Mouse (Mus musculus) stomach, embryonic 14.5 days (tissue): Measurements from ENCODE around the gene Nav2. TPM values are rescaled to one million over a fixed set of nuclear protein-coding genes. Genes with fewer than 3 reads are reported as not detected.

Source experiments
- ATAC-seq: fragments of 200-750 bp; cut with Nextera tagmentation; 2 replicates; pipeline ENCODE4 v1.8.0; 2017; ENCODE audit warnings: low read depth, moderate TSS enrichment; ENCODE audit not compliant: insufficient number of reproducible peaks, insufficient read depth, low FRiP score
- H3K27ac ChIP-seq: fragments of 300-500 bp; sonication (generic); 2 replicates; pipeline ENCODE4 v1.5.1; 2014; ENCODE audit warnings: mild to moderate bottlenecking, low read length, moderate library complexity, mixed read lengths
- H3K27me3 ChIP-seq: fragments of 300-500 bp; sonication (generic); 2 replicates; pipeline ENCODE4 v1.6.1; 2014; ENCODE audit warnings: low read length, control low read depth, mixed read lengths; ENCODE audit not compliant: control insufficient read depth, insufficient read depth
- H3K36me3 ChIP-seq: fragments of 300-500 bp; sonication (generic); 2 replicates; pipeline ENCODE4 v1.6.1; 2014; ENCODE audit warnings: mild to moderate bottlenecking, control low read depth, low read length, moderate library complexity, mixed read lengths; ENCODE audit not compliant: control insufficient read depth, insufficient read depth
- H3K4me1 ChIP-seq: fragments of 300-500 bp; sonication (generic); 2 replicates; pipeline ENCODE4 v1.6.1; 2014; ENCODE audit warnings: low read length, control low read depth, mixed read lengths; ENCODE audit not compliant: control insufficient read depth, insufficient read depth
- H3K4me2 ChIP-seq: fragments of 300-500 bp; sonication (generic); replicated peaks from 2 replicates; pipeline ENCODE4 v1.6.1; 2014; ENCODE audit warnings: low read depth, low read length, control low read depth
- H3K4me3 ChIP-seq: fragments of 300-500 bp; sonication (generic); 2 replicates; pipeline ENCODE4 v1.5.1; 2014; ENCODE audit warnings: low read depth, low read length, control low read depth
- H3K9ac ChIP-seq: fragments of 300-500 bp; sonication (generic); replicated peaks from 2 replicates; pipeline ENCODE4 v1.6.1; 2014; ENCODE audit warnings: low read depth, mild to moderate bottlenecking, control low read depth, low read length, moderate library complexity, mixed read lengths
- H3K9me3 ChIP-seq: fragments of 300-500 bp; sonication (generic); 2 replicates; pipeline ENCODE4 v1.6.1; 2016; ENCODE audit warnings: low read depth, low read length, control low read depth; ENCODE audit not compliant: control insufficient read depth
- WGBS: fragments of 180-500 bp; shearing (Covaris S2); extraction: QIAGEN DNeasy Blood & Tissue Kit; methylation state at CpG from one replicate; pipeline ENCODE4 v1.1.7; 2014; 5-methylcytosine and 5-hydroxymethylcytosine counted together
- polyA plus RNA-seq: library from polyadenylated mRNA; unstranded; fragments of >200 nt; fragmentation: Nextera tagmentation; extraction: Ambion mirVana; gene quantifications from 2 replicates; pipeline ENCODE4 v1.2.1, GENCODE M21; 2014

Gene Nav2
- polyA plus RNA-seq, 1 experiment from 2014 or later, result 41.1 TPM

DNA sequence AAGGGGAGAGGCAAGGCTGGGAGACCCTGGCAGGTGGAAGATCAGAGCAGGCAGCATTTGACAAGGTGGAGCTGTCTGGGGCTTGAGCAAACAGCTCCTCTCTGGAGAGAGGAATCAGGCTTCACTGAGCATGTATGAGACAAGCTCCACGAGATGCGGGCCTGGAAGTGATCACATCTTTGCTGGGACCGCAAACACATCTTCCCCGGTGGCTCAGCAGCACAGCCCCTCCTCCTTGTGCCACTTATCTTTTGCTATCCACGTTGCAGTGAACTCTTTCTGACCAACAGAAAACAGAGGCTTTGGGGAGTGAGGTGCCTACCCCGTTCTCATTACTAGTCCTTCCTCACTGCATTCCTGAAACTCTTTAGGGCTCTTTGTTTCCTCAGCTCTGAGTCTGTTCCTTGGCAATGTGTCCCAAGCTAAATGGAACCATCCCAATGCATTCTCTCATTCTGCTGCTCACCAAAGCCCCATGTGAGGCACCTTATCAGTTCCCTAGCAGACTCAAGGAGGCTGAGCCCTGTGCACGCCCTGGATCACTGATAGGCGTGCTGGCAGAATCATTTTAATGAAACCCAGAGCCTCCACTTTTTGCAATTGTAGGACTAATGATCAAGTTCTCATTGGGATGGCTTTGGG is 83.5 kb downstream of the Nav2 start:
- H3K36me3 ChIP-seq, result no peaks in the 10 kb centered on the region
- no peak overlapping the region for H3K27ac ChIP-seq
- no peaks in the 10 kb centered on the region for H3K9me3 ChIP-seq
- peak; percentile 65; the same call in 1 of the 2 replicates for ATAC-seq
- H3K4me1 ChIP-seq, result 0 out of 2 replicates have a peak, but pooled peaks cover 5% of the 10 kb centered on the region
- H3K4me2 ChIP-seq, result no peak overlapping the region
- H3K27me3 ChIP-seq, result no peaks in the 10 kb centered on the region
- 18% methylated on average over 8 of the region's 8 CpGs for WGBS
- H3K4me3 ChIP-seq, result no peak overlapping the region
- H3K9ac ChIP-seq, result no peak overlapping the region

GRCm38 (mm10) chr7:48995171-48995570 is 86.7 kb downstream of the Nav2 start:
- ATAC-seq, result no peak
- H3K9ac ChIP-seq, result no peak overlapping the region
- H3K36me3 ChIP-seq, result no peaks in the 10 kb centered on the region
- H3K4me3 ChIP-seq, result no peak overlapping the region
- H3K4me1 ChIP-seq, result 0 out of 2 replicates have a peak, but pooled peaks cover 5% of the 10 kb centered on the region
- H3K27me3 ChIP-seq, result no peaks in the 10 kb centered on the region
- H3K4me2 ChIP-seq, result no peak overlapping the region
- no peaks in the 10 kb centered on the region for H3K9me3 ChIP-seq
- no peak overlapping the region for H3K27ac ChIP-seq
- WGBS, result 11% methylated on average over 13 of the region's 13 CpGs

GRCm38 (mm10) chr7:48995701-48996100 is 87.2 kb downstream of the Nav2 start:
- WGBS, result 77% methylated on average over 8 of the region's 8 CpGs
- Histone ChIP-seq H3K27ac (no peak overlapping the region), H3K4me3 (no peak overlapping the region), H3K27me3 (no peaks in the 10 kb centered on the region), H3K9ac (no peak overlapping the region), H3K9me3 (no peaks in the 10 kb centered on the region), H3K36me3 (no peaks in the 10 kb centered on the region), H3K4me1 (0 out of 2 replicates have a peak, but pooled peaks cover 5% of the 10 kb centered on the region), H3K4me2 (no peak overlapping the region)
- no peak for ATAC-seq

DNA sequence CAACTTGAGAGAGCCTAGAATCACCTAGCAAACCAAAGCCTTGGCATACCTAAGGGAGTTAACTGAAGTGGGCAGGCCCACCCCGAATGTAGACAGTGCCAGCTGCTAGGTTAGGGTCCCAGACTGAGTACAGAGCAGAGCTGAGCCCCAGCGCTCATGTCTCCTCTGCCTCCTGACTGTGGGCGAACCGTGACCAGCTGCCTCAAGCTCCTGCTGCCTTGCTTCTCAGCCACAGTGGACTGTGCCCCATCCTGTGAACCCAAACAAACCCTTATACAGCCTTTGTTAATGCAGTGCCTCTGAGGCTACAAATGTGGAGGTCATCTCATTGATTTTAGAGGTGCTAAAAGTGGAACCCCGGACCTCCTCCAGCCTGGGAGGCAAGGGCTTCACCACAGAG is 88.3 kb downstream of the Nav2 start:
- 69% methylated on average over 5 of the region's 5 CpGs for WGBS
- H3K36me3 ChIP-seq, result no peaks in the 10 kb centered on the region
- 0 out of 2 replicates have a peak, but pooled peaks cover 5% of the 10 kb centered on the region for H3K4me1 ChIP-seq
- H3K27ac ChIP-seq, result no peak overlapping the region
- H3K27me3 ChIP-seq, result no peaks in the 10 kb centered on the region
- ATAC-seq, result no peak
- no peak overlapping the region for H3K4me2 ChIP-seq
- H3K9me3 ChIP-seq, result no peaks in the 10 kb centered on the region
- H3K4me3 ChIP-seq, result no peak overlapping the region
- H3K9ac ChIP-seq, result no peak overlapping the region

GRCm38 (mm10) chr7:48998097-48998496 is 89.6 kb downstream of the Nav2 start:
- H3K4me3 ChIP-seq, result no peak overlapping the region
- no peak overlapping the region for H3K9ac ChIP-seq
- 0 out of 2 replicates have a peak, but pooled peaks cover 5% of the 10 kb centered on the region for H3K4me1 ChIP-seq
- H3K36me3 ChIP-seq, result no peaks in the 10 kb centered on the region
- no peak overlapping the region for H3K27ac ChIP-seq
- H3K27me3 ChIP-seq, result no peaks in the 10 kb centered on the region
- no peak overlapping the region for H3K4me2 ChIP-seq
- WGBS, result 85% methylated on average over 8 of the region's 8 CpGs
- ATAC-seq, result no peak
- no peaks in the 10 kb centered on the region for H3K9me3 ChIP-seq

- WGBS, result 58% methylated on average over 10 of the region's 10 CpGs
- Histone ChIP-seq H3K4me1 (0 out of 2 replicates have a peak, but pooled peaks cover 5% of the 10 kb centered on the region), H3K4me3 (no peak overlapping the region), H3K36me3 (no peaks in the 10 kb centered on the region), H3K4me2 (no peak overlapping the region), H3K27me3 (no peaks in the 10 kb centered on the region), H3K9ac (no peak overlapping the region), H3K9me3 (no peaks in the 10 kb centered on the region), H3K27ac (no peak overlapping the region)
- ATAC-seq, result no peak
Observed at GRCm38 (mm10) chr7:48998595-48998994, 90.1 kb downstream of the Nav2 start.

GRCm38 (mm10) chr7:49000816-49001215 is 92.3 kb downstream of the Nav2 start:
- Histone ChIP-seq H3K27ac (no peak overlapping the region), H3K36me3 (no peaks in the 10 kb centered on the region), H3K9me3 (no peaks in the 10 kb centered on the region), H3K9ac (no peak overlapping the region), H3K27me3 (no peaks in the 10 kb centered on the region), H3K4me3 (no peak overlapping the region), H3K4me2 (no peak overlapping the region), H3K4me1 (no peaks in the 10 kb centered on the region)
- no peak for ATAC-seq
- 71% methylated on average over 3 of the region's 3 CpGs for WGBS

- whole genome bisulfite sequencing, result 45% methylated on average over 5 of the region's 5 CpGs
- Histone ChIP-seq H3K36me3 (no peaks in the 10 kb centered on the region), H3K9me3 (no peaks in the 10 kb centered on the region), H3K4me3 (no peak overlapping the region), H3K4me1 (peaks cover 6% of the 10 kb centered on the region; the same call in 1 of the 2 replicates), H3K27me3 (no peaks in the 10 kb centered on the region), H3K4me2 (no peak overlapping the region), H3K27ac (no peak overlapping the region), H3K9ac (no peak overlapping the region)
- no peak for ATAC-seq
Observed at GRCm38 (mm10) chr7:49004402-49004801, 95.9 kb downstream of the Nav2 start.

DNA sequence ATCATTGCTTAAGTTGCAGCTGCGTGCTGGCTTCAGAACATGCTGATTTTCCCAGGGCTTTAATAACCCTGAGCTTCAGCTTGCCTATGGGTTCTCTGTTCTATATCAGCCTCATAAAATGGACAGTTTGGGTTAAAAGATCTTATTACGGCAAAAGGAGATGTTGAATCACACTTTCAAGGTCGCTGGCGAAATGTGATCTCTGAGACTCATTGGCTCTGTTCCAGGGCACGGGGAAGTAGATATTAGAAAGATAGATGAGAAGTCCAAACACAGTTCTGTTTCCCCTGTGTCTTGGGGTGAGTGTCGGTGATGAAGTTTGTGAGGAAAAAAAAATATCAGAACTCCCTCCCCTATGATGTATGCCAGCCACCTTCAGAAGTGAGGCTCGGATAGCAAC is 98.4 kb downstream of the Nav2 start:
- no peak overlapping the region for H3K4me3 ChIP-seq
- 28% methylated on average over 7 of the region's 7 CpGs for WGBS
- no peak overlapping the region for H3K27ac ChIP-seq
- no peaks in the 10 kb centered on the region for H3K9me3 ChIP-seq
- ATAC-seq, result no peak
- H3K9ac ChIP-seq, result no peak overlapping the region
- H3K4me2 ChIP-seq, result no peak overlapping the region
- no peaks in the 10 kb centered on the region for H3K36me3 ChIP-seq
- peaks cover 6% of the 10 kb centered on the region; the same call in 1 of the 2 replicates for H3K4me1 ChIP-seq
- H3K27me3 ChIP-seq, result no peaks in the 10 kb centered on the region
